Mouse (Mus musculus): ENCODE results near the gene Serf2.
"Not testable (repeated sequence)": the region's sequence is repeated elsewhere in the genome, so short reads cannot be mapped to it uniquely, and the experiment has no call there.

Serf2 gene

DNA sequence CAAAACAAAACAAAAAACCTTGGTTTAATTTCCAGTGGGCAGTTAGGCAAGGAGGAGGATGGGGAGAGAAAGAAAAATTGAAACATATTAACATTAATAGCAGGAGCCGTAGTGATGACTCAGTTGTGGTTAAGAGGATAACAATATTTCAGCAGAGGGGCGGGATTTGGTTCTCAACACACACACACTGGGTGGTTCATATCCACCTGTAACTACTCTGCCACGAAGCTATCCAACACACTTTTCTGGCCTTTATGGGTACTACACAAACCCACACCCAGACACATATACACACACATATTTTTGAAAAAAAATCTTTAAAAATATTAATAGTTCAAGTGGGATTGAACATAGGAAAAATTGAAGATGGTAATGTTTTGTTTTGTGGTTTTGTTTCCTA lies 2.0 kb upstream of the Serf2 start:
- DNase-seq (ENCODE audit: extremely low spot score): no peak

DNA sequence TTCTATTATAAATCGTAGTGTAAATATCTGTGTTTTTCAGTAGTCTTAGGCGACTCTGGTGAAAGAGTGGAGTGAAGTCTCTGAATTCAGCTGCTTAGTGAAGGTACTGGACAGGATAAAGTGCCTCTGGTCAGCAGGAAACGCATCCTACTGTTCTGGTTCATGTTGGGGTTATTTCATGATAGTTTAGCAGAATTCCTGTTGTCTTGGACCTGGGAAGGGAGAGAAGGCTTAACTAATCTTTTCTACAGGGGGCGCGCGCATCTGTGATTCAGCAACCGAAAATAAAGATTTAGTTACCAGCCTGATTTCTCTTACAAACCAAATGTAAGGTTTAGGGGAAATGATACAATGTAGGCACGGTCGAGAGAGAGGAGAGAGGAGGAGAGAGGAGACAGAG lies 859 bp upstream of the Serf2 start:
- DNase-seq (ENCODE audit: extremely low spot score): peak; percentile 45

DNA sequence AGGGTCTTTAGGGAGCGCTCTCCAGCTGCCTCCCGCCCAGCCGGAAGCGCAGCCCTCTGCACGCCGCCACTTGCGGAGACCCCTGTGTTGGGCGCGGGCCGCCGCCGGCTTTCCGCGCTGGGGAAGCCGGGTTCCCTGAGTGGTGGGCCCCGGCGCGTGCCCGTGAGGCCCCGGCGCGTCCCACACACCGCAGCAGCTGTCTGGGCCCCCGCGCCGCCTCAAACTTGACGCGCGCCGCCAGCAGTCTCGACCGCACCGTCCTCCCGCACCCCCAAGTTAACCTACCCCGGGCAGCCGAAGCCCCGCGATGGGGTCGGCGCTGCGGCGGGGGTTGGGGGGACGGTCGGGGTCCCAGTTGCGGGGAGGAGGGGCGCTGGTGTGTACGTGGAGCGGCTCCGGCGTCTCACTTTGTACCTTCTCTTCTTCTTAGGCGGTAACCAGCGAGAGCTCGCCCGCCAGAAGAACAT lies 583 bp downstream of the Serf2 start:
- DNase-seq (ENCODE audit: extremely low spot score): no peak

DNA sequence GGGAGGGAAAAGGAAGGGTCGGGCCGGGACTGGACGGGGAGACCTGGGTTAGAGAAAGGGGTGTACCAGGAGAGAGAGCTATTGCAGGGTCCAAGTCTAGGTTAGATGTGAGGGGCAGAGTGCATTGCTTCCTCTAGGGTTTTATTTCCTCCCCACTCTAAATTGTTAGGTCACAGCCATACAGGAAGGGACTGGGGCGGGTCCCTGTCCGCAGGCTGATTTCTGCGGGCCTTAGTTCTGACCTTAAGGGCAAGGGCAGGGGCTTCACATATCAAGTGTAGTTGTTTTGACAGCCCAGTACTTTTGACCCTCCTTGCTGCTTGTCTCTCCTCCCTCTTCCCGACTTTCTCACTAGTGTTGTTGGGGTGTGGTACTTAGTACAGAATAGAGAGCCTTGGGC lies 1.1 kb downstream of the Serf2 start:
- DNase-seq (ENCODE audit: extremely low spot score): peak; percentile 42

DNA sequence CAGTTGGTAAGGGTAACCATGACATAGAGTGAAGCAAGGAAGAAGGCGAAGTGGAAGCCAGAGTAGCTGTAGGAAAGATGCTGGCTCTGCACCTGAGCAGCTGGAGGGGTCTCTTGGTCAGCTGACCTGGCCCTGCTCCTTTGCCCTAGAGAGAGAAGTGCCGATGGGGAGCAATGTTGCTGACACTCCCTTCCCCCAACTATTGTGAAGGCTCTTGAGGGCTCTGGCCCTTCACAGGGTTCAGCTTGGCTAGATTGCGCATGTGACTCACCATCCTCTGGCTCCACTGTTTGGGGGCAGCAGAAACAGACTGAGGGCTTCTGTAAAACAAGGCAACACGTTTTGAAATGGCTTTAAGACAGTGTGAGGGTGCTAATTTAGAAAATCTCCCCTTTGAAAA lies 3.4 kb downstream of the Serf2 start:
- DNase-seq (ENCODE audit: extremely low spot score): no peak

DNA sequence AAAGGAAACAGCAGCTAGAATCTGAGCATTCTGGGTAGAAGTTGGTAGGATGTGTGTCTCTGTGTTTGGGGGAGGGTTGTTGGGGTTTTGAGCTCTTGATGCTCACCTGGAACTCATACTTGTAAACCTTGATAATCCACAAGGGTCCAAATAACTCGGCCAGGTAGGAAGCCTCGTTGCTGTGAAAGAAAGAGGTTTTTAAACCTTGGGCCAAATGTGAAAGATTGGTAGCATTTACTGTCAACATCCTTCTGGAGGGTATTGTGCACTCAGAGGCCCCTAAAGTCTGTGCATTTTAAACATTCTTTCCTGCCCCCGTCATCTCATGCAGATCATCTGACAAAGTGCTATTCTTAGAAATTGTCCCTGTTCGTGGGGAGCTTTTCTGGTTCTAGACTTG lies 4.0 kb downstream of the Serf2 start, which contains the start of gene Hypk:
TSS of gene Hypk (plus strand) at position 301 of the 400 bp plus-strand sequence.
- DNase-seq (ENCODE audit: extremely low spot score): no peak

DNA sequence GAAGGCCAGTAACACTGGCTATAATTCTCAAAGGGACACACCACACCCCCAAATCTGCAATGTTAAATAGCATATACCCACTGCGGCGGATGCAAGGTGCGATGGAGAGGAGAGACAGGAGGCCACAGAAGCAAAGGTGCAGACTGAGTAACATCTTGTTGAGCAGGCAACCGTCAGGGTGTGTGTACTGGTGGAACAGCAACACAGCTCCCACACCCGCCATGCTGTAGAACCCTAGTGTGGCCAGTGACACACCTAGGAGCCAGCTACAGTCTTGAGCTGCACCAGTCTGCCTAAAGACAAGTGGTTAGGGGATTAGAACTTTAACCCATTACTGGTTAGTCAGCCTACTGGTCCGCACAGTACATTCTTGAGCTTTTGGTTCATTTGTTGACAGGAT lies 4.9 kb downstream of the Serf2 start:
- no peak for DNase-seq (ENCODE audit: extremely low spot score)

DNA sequence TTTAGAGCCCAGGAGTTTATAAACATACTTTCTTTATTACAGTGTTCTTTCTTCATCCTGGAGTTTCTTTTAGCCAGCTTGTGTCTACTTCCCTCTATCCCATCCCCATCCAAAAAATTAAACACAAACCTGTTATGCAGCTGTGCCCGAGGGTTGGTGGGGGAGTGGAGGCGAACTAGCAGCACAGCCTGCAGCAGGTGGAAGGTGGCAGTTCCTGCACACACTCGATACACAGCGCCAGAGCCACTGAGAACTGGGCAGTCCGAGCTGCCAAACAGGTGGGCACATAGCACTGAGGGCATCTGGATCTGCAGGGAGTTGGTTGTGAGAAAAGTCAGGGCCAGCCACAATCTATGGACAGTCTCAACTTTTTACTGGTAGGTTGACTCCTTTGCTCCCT lies 6.5 kb downstream of the Serf2 start:
- no peak for DNase-seq (ENCODE audit: extremely low spot score)

DNA sequence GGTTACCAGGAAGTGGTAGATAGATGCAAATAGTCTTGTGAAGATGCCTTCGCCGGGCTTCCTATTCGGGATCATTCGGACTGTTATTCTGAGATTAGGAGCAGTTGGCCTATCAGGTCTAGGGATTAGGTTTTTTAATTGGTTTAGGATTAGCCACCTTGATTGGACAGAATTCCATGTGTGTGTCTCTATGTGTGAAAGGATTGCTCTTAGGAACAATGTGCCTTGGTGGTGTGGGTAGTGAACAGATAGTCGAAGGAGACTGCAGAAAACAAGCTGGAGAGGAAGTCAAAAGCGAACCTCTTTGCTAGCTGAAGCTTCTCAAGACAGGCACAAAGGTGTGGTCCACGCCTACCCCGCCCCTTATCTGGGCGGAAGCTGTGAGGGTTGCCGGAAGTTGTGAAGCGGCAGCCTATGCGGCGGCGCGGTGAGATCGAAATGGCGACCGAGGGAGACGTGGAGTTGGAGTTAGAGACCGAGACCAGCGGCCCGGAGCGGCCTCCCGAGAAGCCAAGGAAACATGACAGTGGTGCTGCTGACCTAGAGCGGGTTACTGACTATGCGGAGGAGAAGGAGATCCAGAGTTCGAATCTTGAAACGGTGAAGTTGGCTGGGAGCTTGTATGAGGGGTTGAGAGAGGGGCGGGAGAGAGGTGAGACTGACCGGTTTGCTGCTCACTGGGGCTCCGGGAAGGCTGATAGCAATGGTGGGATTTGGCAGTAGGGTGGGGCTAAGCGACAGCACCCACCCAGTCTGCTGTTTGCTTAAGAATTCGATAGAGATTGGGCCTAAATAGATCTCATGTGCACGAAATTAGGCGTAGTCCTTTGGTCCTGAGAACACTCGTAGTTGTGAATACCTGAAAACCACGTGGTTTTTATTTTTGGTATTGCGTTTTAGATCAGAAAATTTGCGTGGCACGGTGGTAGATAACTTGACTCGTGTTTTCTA lies 8.0 kb downstream of the Serf2 start, which contains the start of gene Serinc4:
TSS of gene Serinc4 (minus strand) at position 90 of the 951 bp plus-strand sequence.
- DNase-seq (ENCODE audit: extremely low spot score): peak; percentile 87

DNA sequence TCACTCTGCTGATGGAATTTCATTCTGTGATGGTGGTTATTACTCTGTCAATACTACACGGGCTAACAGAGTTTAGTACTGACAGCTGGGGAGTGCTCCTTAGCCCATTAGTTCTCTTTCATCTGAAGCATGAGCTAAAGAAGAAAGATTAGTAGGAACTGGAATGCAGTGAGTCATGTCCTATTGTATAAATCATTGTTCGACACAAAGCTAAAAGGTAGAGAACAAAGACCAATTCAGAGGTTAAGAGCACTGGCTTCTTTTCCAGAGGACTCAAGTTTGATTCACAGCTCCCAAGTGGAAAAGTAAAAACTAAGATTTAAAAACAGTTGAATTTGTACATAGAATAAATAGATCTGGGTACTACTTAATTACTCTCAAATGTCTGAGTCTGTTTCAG lies 11.1 kb downstream of the Serf2 start:
- no peak for DNase-seq (ENCODE audit: extremely low spot score)

DNA sequence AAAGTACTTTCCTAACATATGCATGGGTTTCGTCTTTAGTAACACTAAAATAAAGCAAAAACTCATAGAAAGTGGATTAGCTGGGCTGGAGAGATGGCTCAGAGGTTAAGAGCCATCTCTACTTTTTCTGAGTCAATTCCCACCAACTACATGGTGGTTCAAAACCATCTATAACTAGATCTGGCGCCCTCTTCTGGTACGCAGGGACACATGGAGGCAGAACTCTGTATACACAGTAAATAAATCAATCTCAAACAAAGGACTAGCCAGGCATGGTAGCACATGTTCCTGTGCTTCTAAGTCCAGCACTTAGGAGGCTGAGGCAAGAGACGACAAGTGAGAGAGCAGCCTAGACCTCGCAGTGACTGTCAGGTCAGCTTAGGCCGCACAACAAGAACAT lies 20.0 kb downstream of the Serf2 start:
- not testable (repeated sequence) for DNase-seq (ENCODE audit: extremely low spot score)

DNA sequence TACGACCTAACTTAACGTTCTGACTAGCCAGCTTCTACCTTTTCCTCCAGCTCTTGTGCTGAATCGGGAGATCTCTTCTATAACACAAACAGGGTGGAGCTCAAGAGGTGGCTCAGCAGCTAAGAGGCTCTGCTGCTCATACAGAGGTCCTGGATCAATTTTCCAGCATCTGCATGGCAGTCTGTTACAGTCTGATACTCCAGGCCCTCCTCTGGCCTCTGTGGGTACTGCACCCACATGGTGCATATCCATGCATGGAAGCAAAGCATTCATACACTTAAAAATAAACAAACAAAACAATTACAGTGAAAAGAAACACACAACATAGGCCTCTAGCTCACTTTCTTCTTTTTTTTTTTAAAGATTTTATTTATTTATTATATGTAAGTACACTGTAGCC lies 23.8 kb downstream of the Serf2 start:
- not testable (repeated sequence) for DNase-seq (ENCODE audit: extremely low spot score)

DNA sequence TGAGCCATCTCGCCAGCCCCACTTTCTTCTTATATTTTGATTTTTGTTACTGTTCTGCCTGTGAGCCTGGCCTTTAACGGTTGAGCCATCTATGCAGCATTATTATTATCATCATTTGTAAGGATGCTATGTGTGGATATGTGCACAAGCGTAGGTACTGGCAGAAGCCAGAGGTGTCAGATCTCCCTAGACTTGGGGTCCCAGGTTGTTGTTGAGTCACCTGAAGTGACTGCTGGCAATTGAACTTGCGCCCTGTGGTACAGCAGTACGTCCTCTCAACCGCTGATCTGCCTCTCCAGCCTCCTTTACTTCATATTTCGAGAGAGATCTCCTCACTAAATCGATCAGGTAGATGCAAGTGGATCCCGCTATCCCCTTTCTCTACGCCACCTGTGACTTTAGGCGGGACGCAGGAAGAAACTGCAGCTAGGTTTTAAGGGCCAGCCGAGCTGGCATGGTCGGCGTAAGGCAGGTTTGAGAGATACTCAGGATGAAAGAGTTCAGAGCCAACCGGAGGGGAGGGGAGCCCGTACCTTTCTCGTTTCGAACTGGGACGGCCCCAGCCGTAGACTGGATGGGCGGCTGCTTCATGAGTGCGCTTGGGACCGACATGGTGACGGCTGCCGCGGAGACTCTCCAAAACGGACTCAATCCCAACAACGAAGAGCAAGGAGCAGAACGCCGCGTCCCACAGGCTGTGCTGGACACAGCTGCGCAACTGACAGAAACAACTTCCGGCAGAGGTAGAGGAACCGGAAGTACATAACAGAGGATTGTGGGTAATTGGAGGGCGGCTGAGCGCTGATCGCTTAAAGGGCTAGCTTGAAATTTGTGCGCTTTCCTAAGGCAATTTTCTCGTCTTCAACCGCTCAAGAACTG lies 24.5 kb downstream of the Serf2 start, which contains the start of gene Mfap1b:
TSS of gene Mfap1b (minus strand) at position 767 of the 879 bp plus-strand sequence.
- DNase-seq (ENCODE audit: extremely low spot score): peak; percentile 78

DNA sequence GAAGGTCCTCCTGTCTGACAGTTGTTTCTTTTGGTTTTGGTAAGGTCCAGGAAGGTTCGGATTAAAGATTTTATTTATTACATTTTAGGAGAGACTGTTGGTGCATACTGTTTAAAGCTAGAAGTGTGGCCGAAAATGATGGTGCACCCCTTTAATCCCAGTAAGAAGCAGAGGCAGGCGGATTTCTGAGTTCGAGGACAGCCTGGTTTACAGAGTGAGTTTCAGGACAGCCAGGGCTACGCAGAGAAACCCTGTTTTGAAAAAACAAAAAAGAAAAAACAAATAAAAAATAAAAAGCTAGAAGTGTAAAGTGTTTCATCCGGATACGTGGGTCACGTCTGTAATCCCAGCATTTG lies 25.2 kb downstream of the Serf2 start:
- DNase-seq (ENCODE audit: extremely low spot score): no peak

DNA sequence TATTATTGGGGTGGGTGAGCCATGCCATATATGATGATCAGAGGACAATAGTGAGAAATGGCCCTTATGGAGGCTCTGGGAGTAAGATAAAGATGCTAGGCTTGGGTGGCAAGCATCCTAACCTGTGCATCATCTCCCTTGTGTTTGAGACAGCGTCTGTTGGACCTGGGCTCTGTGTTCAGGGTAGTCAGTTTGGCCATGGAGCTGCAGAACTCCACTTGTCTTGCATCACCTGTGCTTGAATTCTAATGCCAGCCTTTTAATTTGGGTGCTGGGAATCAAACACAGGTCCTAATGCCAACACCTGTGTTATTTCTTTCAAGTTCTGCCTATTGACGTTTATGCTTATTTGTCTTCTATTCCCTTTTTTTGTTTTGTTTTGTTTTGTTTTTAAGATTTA lies 26.3 kb downstream of the Serf2 start:
- DNase-seq (ENCODE audit: extremely low spot score): not testable (repeated sequence)

DNA sequence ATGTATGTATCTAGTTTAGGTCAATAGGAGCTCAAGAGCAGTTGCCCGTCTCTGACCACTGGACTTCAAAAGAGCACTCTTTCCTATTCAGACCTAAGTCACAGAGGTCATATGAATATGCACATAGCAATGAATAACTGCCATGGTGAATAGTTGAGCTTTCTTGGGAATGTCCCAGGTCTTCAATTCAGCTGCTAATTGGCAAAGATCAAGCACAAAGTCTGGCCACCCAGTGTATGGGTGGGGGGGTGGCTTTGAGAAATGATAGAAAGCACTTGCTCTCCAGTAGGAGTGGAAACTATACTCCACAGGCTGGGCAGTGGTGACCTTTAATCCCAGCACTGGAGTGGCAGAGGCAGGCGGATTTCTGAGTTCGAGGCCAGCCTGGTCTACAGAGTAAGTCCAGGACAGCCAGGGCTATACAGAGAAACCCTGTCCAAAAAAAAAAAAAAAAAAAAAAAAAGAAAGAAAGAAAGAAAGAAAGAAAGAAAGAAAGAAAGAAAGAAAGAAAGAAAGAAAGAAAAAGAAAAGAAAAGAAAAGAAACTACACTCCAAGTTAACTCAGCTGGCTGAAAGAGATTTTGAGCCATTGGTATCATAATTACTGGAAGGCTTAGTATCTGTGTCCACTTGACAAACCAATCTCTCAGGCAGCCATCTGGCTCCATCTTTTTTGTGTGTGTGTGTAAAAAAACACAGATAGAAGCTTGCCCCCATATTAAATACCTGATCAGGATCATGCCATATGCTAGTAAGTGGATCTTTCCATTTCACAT lies 28.7 kb downstream of the Serf2 start:
- no peak for DNase-seq (ENCODE audit: extremely low spot score)

DNA sequence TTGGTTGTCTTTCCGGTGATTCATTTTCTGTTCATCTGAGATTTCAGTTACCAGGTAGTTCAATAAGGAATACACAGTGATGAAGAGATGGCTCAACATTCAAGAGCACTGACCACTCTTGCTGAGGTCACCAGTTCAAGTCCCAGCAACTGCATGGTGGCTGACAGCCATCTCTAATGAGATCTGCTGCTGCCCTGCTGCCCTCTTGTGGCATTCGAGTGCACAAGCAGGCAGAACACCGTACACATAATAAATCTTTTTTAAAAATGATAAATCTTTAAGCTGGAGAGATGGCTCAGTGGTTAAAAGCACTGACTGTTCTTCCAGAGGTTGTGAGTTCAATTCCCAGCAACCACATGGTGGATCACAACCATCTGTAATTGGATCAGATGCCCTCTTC lies 31.5 kb downstream of the Serf2 start:
- DNase-seq (ENCODE audit: extremely low spot score): no peak

DNA sequence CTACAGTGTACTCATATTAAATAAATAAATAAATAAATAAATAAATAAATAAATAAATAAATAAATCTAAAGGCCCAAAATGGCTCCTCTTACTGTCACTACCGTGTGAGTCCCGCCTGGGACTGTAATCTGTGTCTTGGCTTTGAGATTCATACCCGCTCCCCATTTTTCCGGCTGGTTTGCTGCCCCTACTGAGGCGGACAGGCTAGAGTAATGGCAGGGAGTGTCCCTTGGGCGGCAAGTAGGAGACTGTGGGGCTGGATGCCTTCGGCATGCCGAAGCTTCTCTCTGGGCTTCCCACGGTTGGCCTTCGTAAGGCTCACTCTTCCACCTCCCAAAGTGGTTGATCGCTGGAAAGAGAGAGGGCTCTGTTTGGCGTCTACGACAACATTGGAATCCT lies 31.9 kb downstream of the Serf2 start:
- DNase-seq (ENCODE audit: extremely low spot score): not testable (repeated sequence)

DNA sequence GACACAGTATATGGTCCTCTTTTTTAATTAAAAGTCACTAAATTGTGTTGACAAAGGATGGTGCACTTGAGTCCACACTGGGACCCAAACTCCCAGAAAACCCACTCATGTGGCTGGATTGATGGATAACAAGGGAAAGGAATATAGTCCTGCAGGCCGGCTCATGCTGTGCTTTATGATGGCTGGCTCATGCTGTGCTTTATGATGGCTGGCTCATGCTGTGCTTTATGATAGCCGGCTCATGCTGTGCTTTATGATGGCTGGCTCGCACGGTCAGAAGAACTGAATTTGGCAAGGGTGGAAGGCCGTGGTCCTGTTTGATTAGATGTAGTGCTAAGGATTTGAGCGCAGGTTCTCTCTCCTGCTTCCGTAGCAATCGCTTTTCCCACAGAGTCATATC lies 34.6 kb downstream of the Serf2 start:
- no peak for DNase-seq (ENCODE audit: extremely low spot score)

DNA sequence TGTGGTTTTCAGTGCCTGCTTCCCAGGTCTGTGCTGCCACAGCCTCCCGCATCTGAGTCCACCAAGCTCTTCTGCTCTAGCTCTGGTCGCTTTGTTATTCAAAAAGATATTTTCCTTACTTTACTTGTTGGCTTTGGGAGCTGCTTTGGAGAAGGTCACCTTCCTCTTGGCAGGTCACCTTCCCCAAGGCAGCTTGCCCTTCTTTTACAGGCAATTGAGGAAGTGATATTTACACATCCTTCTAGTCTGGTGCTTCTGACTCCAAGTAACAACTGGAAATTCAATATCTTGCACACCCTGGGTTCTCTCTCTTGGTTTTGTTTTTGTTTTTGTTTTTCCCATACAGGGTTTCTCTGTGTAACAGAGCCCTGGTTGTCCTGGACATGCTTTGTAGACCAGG lies 35.4 kb downstream of the Serf2 start:
- not testable (repeated sequence) for DNase-seq (ENCODE audit: extremely low spot score)

DNA sequence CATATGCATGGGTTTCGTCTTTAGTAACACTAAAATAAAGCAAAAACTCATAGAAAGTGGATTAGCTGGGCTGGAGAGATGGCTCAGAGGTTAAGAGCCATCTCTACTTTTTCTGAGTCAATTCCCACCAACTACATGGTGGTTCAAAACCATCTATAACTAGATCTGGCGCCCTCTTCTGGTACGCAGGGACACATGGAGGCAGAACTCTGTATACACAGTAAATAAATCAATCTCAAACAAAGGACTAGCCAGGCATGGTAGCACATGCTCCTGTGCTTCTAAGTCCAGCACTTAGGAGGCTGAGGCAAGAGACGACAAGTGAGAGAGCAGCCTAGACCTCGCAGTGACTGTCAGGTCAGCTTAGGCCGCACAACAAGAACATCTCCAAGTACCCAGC lies 52.6 kb downstream of the Serf2 start:
- DNase-seq (ENCODE audit: extremely low spot score): not testable (repeated sequence)

Measured in embryo, embryonic 9.5 days (tissue).